Mouse (Mus musculus): ENCODE results near the gene Smok2b.

Gene Smok2b

DNA sequence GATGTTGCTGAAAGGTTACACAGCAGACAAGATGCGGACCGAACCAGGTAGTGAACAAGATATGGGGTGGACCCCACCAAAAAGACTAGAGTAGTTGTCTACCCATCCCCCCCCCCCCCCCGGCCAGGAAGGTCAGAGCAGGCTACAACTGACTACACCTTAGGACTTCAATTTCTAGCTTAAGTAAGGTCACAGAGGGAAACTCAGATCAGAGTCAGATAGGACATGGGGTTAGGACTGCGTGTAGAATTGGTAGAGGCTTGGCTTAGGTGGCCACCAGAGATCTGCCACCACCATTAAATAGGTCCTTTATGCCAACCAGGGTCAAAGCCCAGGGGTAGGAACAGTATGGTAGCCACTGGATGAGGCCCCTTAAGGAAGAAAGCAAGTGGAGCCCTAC lies 9.4 kb downstream of the Smok2b start:
- in situ Hi-C loops (cut with MboI, MseI): loop anchor here (25.0 kb wide), 1 partner anchor 748 kb away; no protein-coding TSS in a partner anchor

DNA sequence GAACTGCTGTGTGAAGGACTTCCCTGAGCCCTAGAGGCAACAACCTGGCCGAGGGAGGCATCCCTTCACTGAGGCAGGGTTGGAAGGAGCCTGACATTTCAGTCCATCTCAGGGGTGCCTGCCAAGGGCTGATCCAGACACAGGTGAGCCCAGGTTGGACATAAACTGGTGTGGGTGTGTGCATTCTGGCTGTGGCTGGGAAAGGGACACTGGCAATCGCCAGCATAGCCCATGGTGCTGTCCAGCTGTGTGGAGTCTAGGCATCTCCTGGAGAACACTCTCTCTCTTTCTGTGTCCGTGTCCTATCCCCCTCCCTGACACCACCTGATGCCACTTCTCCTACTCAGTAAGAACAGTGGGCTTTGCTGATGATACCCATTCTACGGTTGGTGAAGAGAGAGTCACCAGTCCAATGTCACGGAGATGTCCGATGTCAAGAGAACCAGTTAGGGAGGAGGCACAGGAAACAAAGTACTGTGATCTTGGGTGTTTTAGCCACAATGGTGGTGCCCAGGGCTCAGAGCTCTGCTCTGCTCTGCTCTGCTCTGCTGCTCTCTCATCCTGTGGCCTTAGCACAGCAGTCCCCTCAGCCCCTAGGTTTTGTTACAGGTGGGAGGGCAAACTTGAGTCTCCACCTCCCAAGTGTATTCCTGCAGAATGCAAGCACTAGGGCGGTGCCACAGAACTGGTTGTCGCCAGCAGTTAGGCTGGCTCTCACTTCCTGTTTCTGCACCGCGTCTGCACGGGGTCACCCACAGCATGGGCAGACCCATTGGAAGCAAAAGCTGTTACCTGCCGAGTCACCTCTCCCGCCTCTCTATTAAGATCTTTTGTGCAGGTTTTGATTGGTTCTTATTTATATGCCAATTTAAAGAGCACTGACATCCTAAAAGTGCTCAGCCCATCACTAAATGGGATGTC lies 11.0 kb downstream of the Smok2b start:
- in situ Hi-C loops (cut with MboI, MseI): loop anchor here (25.0 kb wide), 1 partner anchor 746 kb away; no protein-coding TSS in a partner anchor

DNA sequence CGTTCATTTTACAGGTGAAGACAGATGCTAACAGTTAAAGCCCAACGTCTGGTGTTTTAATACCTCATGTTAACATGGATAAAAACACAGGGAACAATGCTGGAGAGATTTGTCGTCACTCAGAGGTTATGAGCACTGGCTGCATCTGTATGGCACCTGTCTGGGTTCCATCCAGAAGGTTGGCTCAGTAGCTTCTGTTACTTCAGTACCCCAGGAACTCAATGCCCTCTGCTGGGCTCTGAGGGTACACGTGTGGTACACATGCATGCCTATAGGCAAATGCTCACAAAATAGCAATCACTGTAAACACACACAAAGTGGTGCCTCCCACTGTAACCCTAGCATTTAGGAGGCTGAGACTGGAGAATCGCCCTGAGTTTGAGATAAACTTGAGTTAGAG lies 24.7 kb downstream of the Smok2b start:
- in situ Hi-C loops (cut with MboI, MseI): loop anchor here (5.0 kb wide), 1 partner anchor 288 kb away; no protein-coding TSS in a partner anchor
